In the genomic region with DNA sequence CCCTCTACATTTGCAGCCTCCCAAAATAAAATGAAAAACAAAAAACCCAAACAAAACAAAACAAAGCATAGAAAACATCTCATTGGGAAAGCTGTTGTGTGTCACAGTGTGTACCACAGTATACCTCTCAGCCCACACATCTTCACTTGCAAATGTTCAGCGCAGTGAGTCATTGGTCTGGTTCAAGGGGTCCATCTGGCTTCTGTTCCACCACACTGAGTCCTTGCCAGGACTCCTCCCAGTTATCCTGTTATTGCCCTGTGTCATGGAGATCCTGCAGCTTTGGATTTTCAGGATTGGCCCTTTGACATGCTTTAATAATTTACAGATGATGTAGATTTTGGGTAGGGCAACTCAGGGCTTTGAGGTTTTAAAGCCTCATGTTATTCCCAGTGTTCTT, we compare ENCODE assay signal across 12 mouse cellular contexts.
"Had no signal": no experiment of that assay in that cellular context is flagged by ENCODE, and none has a peak within 500 bp of the region (broad histone marks: within the 10 kb centered on the region; RNA-seq: fewer than 3 reads in every experiment).

No protein-coding gene starts in this region.

- ATAC-seq: intestine, embryonic 16.5 days; midbrain, embryonic 16.5 days had no signal

- H3K27ac ChIP-seq: kidney, embryonic 15.5 days; limb, embryonic 13.5 days; liver, embryonic 15.5 days; midbrain, embryonic 12.5 days; neural tube, embryonic 13.5 days had no signal

- H3K9me3 ChIP-seq: kidney, embryonic 15.5 days; limb, embryonic 13.5 days; liver, embryonic 15.5 days; midbrain, embryonic 12.5 days; neural tube, embryonic 13.5 days had no signal

- H3K4me1 ChIP-seq: kidney, embryonic 15.5 days; limb, embryonic 13.5 days; liver, embryonic 15.5 days; midbrain, embryonic 12.5 days; neural tube, embryonic 13.5 days had no signal

- H3K9ac ChIP-seq: kidney, embryonic 15.5 days; limb, embryonic 13.5 days; liver, embryonic 15.5 days; midbrain, embryonic 12.5 days; neural tube, embryonic 13.5 days had no signal

- H3K36me3 ChIP-seq: kidney, embryonic 15.5 days; limb, embryonic 13.5 days; liver, embryonic 15.5 days; midbrain, embryonic 12.5 days; neural tube, embryonic 13.5 days had no signal

- H3K27me3 ChIP-seq: kidney, embryonic 15.5 days; liver, embryonic 15.5 days; midbrain, embryonic 12.5 days; neural tube, embryonic 13.5 days had no signal

- H3K4me3 ChIP-seq: kidney, embryonic 15.5 days; limb, embryonic 13.5 days; liver, embryonic 15.5 days; midbrain, embryonic 12.5 days; neural tube, embryonic 13.5 days had no signal

- DNase-seq: kidney, adult 2 months; kidney, postnatal 14 days; retina, postnatal 1 day; right cerebral cortex, postnatal 14 days; thymus, postnatal 4 days had no signal

- H3K4me2 ChIP-seq: kidney, embryonic 15.5 days; limb, embryonic 13.5 days; liver, embryonic 15.5 days; midbrain, embryonic 12.5 days; neural tube, embryonic 13.5 days had no signal
